Mouse (Mus musculus): Measurements from ENCODE around the gene Hs1bp3.

The Hs1bp3 gene

DNA sequence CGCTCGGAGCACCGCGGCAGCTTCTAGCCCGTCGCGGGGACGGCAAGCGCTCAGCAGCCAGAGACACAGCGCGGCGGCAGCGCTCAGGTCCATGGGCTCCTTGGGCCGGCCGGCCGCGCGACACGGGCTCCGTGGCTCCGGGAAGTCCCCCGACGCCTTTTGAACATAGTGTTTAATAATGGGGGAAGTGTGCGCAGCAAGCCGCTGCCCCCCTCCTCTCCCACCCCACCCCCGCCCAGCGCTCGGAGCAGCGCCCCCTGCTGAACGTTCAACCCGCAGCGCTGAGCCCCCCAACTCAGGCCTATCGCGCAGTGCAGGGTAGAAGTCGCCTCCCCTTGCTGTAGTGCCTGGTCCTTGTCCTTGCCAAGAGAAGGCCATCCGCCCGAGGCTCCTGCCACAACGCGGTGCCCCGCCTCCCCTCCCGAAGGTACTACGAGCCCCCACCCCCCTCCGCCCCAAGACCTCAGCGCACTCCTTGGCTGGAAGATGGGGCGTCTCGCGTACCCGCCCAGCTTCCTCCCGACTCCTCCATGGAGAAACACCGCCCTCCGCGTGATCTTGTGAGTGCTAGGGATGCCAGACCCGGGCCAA is 11.3 kb upstream of the Hs1bp3 start, which contains the start of gene Gdf7:
TSS of gene Gdf7 (minus strand) at position 114 of the 591 bp plus-strand sequence.
- no peak for DNase-seq

DNA sequence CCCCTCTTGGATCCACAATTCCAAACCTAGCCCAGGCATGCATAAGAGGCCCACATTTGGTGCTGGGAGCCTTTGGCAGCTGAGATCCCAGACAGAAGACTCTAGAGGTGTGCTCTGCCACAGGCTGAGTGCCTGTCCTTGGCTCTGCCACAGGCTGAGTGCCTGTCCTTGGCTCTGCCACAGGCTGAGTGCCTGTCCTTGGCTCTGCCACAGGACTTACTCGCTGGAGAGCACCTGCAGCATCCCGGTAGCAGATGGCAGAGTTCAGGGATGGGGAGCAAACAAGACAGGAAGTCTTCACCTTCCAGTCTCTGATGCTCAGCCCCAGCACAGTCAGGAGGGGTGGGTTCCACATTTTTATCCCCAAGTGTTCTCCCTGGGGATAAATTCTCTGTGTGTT is 8.0 kb upstream of the Hs1bp3 start:
- no peak for DNase-seq

DNA sequence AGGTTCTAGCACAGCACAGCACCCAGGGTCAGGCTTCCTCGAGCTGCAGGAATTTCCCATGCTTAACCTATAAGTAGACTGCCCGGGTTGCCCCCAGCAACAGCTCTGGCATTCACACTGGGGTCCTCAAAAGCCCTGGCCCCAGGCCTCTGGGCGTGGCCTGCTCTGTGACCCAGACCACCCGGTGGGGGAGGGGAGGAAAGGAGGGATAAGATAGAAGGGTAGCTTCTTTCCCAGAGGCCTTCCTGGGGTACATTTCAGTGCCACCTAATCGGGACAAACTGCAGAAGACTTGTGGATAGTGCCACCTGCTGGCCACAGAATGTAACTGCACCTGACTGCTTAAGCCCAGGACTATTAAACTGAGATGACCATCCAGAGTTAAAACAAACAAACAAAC is 6.8 kb upstream of the Hs1bp3 start:
- DNase-seq: peak; percentile 40 to 52

DNA sequence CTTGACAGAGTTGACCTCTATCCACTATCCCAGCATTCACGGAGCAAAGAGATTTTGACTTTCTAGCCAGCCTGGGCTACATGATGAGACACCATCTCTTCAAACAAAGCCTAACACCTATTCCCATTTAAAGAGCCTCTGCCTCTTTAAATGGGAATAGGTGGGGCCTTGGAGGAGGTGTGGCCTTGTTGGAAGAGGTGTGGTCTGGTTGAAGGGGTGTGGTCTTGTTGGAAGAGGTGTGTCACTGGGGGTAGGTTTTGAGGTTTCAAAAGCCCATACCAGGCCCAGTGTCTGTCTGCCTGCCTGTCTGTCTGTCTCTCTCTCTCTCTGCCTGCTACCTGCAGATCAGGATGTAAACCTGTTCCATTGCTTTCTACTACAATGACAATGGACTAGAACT is 6.3 kb upstream of the Hs1bp3 start:
- no peak for DNase-seq

DNA sequence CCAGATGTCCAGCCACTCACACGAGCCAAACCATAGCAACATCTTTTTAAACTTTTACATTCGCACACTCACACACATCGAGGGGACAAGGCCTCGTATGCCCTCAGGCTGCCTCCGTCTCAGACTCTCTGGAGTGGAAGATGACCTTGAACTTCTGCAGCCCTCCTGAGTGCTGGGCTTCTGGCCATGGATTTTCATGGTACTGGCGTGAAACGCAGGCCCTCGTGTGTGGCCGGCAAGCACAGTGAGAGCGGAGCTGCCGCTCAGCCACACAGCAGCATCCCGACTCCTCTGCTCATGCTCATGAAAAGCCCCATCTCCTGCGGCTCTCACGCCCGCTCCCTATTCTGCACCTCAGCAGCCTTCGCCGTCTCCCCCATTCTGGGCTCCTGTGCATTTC is 2.2 kb upstream of the Hs1bp3 start:
- DNase-seq: no peak

DNA sequence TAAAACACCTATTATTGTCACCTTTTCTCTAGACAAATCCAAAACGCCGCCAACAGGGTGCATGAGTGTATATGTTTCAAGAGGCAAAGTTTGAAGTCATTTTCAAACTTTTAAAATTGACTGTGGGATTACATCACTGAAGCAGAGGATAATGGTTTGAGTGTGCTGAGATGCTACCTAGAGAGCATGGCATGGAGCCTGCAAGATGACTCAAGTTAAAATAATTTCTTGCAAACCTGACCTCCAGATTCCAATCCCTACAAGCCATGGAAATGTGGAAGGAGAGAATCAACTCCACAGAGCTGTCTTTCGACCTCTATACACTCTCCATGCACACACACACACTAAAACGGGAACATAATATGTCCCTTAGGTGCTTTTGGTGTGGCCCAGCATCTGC is 966 bp upstream of the Hs1bp3 start:
- no peak for DNase-seq

DNA sequence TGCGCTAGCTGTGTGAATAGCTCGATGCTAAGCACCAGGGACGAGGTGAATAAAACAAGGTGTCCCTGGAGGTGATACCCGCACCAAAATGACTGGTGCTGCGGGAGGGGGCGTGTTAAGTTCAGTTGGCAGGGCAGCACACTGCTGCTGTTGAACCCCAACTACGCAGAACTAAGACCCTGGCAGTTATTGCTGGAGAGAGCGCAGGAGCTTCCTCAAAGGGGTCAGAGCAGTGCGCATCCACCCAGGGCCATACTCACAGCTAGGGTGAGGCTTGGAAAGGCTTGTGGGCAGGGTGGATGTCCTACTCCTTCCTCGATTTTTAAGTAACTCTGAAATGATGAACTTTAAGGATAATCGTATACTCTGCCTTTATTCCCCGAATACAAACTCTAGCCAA is 541 bp downstream of the Hs1bp3 start:
- DNase-seq: no peak

DNA sequence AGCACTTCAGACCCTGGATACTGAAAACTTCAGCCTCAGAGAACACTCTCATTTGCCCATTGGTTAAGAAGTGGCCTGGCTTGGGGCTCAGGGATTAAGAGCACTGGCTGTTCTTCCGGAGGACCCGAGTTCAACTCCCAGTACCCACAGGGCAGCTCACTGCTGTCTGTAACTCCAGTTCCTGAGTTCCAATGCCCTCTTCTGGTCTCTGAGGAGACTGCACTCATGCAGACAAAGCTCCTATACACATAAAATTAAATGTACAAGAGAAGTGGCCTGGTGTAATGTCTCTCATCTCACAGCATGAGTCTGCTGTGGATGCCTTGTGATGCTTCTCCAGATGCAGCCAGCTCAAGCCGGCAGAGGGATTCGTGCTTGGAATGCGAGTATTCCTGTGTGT is 3.3 kb downstream of the Hs1bp3 start:
- no peak for DNase-seq

DNA sequence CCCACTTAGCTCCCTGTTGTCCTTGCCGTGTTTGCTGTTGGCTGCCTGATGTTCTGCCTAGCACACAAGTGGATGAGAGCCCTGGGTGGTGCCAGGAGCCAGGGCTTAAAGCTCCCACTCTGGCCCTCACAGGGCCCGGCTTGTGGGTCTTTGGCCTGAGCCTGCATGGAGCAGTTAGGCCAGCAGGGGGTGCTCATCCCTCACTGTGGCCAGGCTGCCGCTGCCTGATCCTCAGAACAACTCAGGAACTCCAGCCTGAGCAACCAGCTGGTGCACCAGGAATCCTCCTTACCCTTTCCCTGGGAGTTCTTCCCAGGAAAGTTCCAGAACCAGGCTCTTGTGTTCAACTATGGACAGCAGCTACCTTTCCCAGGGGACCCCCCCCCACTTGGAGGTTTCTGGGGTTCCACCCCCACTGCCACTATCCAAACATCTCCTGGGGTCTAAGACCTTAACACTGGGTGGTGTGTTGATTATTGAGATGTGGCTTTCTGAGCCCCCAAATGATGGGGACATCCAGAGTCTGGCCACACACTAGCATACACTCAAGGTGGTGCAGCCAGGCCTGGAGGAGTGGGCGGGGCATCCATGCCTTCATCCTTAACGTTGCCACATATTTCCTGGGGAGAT is 7.0 kb downstream of the Hs1bp3 start:
- DNase-seq: peak; percentile 72 to 79

DNA sequence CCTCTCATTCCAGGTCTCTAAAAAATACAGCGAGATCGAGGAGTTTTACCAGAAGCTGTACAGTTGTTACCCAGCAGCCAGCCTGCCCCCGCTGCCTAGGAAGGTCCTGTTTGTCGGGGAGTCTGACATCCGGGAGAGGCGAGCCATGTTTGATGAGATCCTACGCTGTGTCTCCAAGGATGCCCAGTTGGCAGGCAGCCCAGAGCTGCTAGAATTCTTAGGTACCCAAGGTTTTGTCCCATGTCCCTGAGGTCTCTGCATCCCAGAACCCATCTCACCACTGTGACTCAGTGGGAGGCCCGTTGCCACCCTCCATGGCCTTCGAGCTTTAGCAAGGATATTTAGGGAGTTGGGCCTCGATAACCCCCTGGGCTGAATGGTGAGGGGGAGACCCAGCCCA is 8.3 kb downstream of the Hs1bp3 start:
- no peak for DNase-seq

DNA sequence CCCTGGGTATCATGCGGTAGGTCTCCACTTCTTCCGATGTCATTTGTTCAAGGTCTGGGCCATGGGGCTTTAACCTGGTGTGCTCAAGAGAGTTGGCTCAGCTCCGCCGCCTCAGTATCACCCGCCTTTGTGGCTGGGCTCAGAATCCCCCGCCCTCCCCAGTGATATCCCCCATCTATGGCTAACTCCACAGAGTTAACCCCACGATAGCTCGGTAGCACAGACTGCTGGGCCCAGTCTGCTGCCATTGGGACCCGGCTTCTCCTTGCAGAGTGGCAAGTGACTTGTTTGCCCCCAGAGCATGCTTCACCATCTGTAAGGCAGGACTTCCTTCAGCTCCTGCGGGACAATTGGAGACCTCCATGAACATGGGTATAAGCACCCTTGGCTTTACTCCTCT is 10.9 kb downstream of the Hs1bp3 start:
- no peak for DNase-seq

DNA sequence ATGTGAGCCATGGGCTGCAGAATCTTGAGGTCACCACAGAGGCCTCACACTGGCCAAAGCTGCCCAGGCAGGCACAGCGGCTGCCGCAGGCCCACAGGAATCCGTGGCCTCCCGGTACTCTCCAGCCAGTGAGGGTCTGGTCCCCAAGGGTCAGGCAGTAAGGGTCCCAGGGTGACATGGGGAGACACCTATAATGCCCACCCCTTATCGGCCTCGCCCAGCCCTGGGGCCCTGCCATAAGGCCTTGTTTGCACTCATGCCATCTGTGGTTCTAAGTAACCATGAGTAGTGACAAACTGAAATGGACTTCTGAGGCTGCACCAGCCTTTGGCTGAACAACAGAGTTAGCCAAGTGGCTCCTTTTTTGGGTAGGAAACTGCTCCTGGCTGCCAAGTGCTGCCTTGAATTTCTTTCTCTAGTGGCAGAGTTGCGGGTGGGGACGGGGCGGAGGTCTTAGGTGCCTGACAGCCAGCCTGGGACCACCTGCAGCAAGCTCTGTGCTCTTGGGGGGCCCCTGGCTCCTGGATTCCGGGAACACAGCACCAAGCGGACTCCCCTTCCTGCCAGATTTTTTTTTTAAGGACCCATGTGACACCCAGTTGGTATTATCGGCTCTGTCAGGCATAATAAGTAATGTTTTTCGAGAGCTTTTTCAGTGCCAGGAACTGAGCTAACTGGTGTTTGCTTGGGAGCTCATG is 12.2 kb downstream of the Hs1bp3 start:
- no peak for DNase-seq

DNA sequence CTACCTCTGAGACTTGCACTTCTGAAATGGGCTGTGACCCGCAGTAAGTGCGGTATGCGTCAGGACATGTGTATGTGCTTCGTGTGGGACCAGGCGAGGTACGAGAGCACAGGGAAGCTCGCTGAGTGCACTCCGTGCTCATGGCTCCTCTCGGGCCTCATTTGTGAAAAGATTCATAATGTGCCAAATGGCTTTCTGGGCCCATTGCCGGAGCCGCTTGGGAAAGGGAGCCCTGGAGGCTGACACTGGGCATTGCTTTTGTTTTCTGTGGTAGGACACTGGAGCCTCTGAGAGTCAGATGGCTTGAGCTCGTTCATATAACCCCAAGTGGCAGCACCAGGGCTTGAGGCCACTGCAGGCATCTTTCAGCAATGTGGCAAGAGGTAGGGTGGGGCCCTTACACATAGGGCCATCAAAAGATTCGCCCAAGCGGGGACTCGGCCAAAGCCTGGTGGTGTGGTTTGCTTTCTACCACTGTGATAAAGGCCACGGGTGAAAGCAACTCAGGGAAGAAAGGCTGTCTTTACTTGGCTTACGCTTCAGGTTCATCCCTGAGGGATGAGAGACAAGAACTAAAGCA is 12.8 kb downstream of the Hs1bp3 start:
- no peak for DNase-seq

DNA sequence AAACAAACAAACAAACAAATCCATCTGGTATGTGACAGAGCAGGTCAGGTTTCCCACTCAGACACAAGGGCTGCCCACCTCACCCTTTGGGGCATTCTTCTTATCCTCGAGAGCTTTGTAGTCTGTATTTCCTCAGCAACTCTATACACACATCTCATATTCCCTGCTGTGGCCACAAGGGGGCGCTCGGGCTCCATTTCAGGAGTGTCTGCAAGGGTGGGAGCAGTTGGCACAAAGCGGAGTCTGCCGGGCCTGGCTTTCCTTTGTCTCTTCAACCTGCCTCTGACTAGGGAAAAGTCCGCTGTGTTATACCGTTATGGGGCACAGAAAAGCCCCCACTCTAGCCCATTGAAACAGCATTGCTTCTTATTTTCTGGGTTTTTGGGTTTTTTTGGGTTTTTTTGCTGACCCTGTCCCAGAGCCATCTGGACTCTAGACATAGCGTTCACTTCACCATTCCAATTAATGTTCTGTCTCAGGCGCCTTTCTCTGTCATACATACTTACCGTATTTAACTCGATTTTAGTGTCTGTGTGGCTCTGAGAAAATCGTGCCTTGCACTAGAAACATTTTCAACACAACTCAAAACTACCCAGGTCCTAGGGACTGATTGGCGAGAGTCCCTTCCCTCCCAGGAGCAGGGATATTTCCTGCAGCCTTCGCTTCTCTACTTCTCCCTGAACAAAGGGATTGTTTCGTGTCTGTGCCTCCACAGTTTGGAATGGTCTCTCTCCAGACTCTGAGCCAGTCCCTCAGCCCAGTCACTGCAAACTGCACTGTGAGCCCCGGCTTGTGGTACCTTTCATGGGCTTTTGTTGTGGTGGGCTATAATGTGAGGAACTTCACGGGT is 13.8 kb downstream of the Hs1bp3 start:
- DNase-seq: peak; percentile 91 to 93

DNA sequence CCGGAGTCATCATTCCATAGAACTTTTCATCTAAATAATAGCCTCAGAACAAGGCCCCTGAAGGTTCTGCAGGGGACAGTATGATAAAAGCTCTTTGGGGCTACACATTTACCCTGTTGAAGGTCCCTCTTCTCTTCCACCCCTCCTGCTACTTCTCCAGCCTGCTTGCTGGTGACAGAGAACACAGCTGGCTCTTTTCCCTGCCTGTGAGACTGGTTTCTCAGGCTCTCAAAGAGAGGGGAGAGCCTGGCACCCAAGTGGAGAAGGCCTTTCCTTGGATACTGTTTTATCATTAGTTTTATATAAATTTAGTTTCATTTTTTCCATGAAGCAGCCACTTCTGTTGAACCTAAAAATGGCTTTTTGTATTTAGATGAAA is 14.4 kb downstream of the Hs1bp3 start:
- no peak for DNase-seq

DNA sequence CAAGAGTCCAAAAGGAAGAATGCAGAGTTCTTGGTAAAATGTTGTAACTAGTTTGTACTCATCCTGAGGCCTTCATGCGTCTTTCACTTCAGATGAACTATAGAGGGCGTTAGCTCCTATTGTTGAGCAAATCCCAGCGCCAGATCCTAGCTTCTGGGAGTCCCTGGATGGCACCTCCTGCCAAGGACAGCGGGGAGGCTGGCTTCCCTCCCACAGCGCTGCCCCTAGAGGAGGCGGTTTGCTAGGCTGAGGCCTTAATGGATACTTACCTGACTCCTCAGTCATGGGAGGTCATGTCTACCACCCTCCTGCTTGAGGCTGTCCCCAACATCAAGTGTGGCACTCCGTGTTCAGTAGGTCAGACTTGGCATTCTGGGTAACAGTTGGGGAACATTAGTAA is 16.0 kb downstream of the Hs1bp3 start:
- DNase-seq: no peak

DNA sequence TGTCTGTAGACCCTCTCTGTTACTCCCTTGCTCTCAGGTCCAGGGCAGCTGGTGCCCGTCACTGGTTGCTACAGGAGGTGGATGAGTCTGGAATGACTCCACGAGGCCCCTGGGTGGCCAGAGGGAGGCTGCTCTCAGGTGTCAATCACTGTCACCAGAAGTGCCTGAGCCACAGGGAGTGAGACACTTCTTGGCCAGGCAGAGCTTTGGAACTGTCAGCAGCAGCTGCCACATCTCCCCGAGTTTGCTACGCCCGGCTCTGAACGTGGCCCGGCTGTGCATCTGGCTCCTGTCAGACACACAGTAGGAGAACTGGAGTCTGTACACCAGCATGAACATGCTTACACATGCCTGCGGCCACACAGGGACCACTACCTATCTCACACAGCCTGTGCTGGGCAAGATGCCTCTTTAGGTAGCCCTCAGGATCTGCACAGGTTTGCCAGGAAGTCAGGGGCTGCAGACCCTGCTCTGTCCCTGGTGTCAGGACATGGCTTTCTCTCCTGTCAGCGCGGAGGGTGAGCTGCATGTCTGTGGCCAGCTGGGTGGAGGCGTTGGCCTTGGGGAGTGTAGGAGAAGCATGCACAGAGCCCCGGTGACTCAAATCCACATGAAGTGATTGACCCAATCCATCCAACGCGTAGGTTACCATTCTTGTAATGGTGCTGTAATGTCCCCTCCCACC is 18.4 kb downstream of the Hs1bp3 start:
- no peak for DNase-seq

DNA sequence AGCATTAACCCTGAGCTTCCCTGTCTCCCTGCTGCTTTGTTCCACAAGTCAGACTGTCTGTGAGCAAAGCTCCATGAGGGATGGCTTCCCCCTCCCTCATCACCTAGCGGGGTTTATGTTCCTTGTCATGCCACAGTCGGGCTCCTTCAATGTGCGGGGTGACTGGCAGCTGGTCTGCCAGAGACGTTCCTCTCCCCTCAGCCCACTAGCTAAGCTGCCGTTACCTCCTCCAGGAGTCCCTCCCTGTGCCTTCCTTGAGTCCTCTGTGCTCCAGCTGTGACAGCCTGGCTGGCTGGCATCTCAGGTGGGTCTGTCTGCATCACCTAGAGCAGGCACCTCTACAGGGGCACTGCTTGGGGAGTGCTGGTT is 18.9 kb downstream of the Hs1bp3 start:
- no peak for DNase-seq

DNA sequence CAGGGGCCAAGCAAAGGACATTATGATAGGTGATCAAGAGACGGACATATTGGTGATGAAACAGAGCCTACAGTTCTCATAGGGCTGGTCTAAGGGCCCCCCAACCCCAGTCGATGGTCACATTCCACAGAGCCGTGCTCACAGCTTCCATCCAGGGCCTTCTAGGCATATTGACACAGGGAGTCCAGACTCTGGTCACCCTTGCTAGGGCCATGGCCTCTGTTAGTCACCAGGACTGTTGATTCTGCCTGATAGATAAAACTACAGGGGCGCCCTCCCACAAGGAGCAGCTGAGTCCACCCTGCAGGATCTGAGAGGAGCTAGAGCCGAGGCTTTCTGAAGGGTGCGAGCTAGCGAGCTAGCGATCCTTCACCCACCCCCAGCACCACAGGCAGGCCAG is 20.4 kb downstream of the Hs1bp3 start:
- DNase-seq: no peak

DNA sequence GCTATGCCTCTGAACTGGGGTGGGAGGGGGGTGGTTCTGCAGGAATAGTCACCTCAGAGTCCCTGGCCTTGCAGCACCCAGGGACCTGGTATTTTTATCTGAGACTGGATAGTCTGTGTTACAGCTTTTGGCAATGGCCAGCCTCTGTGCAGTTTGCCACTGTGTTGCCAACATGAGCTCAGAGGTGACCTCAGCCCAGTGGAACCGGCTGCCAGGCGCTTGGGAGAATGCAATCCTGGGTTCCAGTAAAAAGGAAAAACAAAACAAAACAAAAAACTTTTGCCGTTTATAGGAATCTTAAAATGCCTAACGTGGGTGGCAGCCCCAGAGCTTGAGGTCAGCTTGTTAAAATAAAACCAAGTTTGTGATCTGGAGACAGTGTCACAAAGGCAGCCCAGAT is 21.0 kb downstream of the Hs1bp3 start:
- DNase-seq: no peak

DNA sequence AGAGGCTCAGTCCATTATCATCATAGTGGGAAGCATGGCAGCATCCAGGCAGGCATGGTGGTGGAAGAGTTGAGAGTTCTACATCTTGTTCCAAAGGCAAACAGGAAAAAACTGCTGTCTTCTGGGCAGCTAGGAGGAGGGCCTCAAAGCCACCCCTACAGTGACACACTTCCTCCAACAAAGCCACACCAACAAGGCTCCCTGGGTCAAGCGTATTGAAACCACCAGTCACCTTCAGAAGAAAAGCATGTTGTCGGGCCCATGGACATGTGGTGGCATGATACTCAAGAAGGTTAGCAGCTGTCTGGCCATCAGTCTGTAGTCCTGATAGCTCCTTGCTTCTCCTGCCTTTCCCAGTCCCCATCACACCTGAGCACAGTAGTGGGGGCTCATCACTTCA is 22.3 kb downstream of the Hs1bp3 start:
- no peak for DNase-seq

DNA sequence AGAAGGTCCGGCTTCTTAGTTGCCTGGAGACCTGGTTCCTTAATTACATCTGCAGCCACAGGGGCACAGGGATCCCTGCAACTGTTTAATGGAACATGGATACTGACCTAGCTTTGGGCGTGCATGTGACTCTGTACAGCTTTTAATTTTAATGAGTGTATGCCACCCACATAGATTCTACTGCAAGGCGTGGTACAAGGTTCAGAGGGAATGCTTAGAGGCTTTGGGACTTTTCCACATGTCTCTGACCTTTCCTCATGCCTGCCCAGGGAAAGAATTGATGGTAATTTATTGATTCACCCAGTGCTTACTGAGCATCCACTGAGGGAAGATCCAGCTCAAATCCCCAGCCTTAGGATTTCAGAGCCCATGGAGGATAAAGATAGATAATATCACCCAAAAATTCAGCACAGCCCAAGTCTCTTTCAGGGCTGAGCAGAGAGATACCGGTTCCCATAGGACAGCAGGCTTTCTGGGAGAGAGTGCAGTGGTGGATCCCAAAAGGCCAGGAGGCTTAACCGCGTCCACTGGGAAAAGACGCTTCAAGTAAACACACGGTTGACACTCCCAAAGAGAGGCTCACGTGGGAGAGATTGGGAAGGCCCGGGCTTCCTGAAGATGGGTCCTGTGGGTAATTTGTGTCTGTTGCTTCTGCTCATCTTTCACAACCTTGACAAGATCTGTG is 23.5 kb downstream of the Hs1bp3 start:
- DNase-seq: no peak

All from lung, adult 18-20 months (tissue).